Mouse (Mus musculus) MEL (cell line): ENCODE results near the gene Trpm3. TPM values are rescaled to one million over a fixed set of nuclear protein-coding genes. Genes with fewer than 3 reads are reported as not detected.

Source experiments
- DNase-seq: peaks from one replicate; pipeline ENCODE4 v3.0.0; 2011; ENCODE audit warnings: low read depth, low spot score
- H3K27ac ChIP-seq: 2 replicates; pipeline ENCODE4 v1.5.1; 2012; ENCODE audit warnings: low read depth, mild to moderate bottlenecking, control low read depth, low read length, moderate library complexity; ENCODE audit not compliant: control insufficient read depth
- H3K27me3 ChIP-seq, 2 experiments: fragments of 150-350 bp in 1 of 2; sonication (generic) in 1 of 2; 2 replicates each; pipeline ENCODE4 v1.6.1; 2012; ENCODE audit warnings: low read length in 2 of 2, mild to moderate bottlenecking in 2 of 2, improper control_type of control experiment in 1 of 2, moderate library complexity in 1 of 2; ENCODE audit not compliant: insufficient read depth in 2 of 2, control insufficient read depth in 1 of 2
- H3K36me3 ChIP-seq, 2 experiments: 2 replicates each; pipeline ENCODE4 v1.6.1; 2012 to 2014; ENCODE audit warnings: low read length in 2 of 2, improper control_type of control experiment in 1 of 2, inconsistent platforms in 1 of 2, mild to moderate bottlenecking in 1 of 2; ENCODE audit not compliant: insufficient read depth in 2 of 2, control insufficient read depth in 1 of 2
- H3K4me1 ChIP-seq, 2 experiments: fragments of 150-350 bp in 1 of 2; sonication (generic) in 1 of 2; 2 replicates each; pipeline ENCODE4 v1.6.1; 2012; ENCODE audit warnings: low read length in 2 of 2, improper control_type of control experiment in 1 of 2, mild to moderate bottlenecking in 1 of 2; ENCODE audit not compliant: insufficient read depth in 2 of 2, control insufficient read depth in 1 of 2
- H3K4me3 ChIP-seq, 2 experiments: fragments of 150-350 bp in 1 of 2; sonication (generic) in 1 of 2; 2 replicates each; pipeline ENCODE4 v1.5.1; 2012; ENCODE audit warnings: low read depth in 2 of 2, low read length in 2 of 2, mild to moderate bottlenecking in 2 of 2, moderate library complexity in 2 of 2, control low read depth in 1 of 2, improper control_type of control experiment in 1 of 2; ENCODE audit not compliant: control insufficient read depth in 1 of 2, insufficient read depth in 1 of 2
- H3K79me2 ChIP-seq: 2 replicates; pipeline ENCODE4 v1.6.1; 2012; ENCODE audit warnings: mild to moderate bottlenecking, low read length, moderate library complexity; ENCODE audit not compliant: control insufficient read depth, poor library complexity, insufficient read depth
- H3K9ac ChIP-seq: 2 replicates; pipeline ENCODE4 v1.6.1; 2012; ENCODE audit warnings: low read depth, mild to moderate bottlenecking, control low read depth, low read length, moderate library complexity; ENCODE audit not compliant: control insufficient read depth, poor library complexity, severe bottlenecking
- H3K9me3 ChIP-seq: fragments of 150-350 bp; sonication (generic); replicated peaks from 2 replicates; pipeline ENCODE4 v1.6.1; 2012; ENCODE audit warnings: mild to moderate bottlenecking, low read length, improper control_type of control experiment, moderate library complexity; ENCODE audit not compliant: insufficient read depth
- BHLHE40 ChIP-seq: IDR thresholded peaks from 2 replicates; pipeline ENCODE4 v1.6.1; 2012; ENCODE audit warnings: low read depth, mild to moderate bottlenecking, inconsistent platforms, low read length, improper control_type of control experiment, borderline replicate concordance
- CHD1 ChIP-seq: IDR thresholded peaks from 2 replicates; pipeline ENCODE4 v1.6.1; 2012; ENCODE audit warnings: low read depth, mild to moderate bottlenecking, inconsistent platforms, low read length, improper control_type of control experiment
- CTCF ChIP-seq, 3 experiments: IDR thresholded peaks in 2 of 3; conservative IDR thresholded peaks in 1 of 3; 2 replicates each; pipeline ENCODE4 v1.5.1; 2011 to 2012; ENCODE audit warnings: low read length in 3 of 3, low read depth in 2 of 3, mild to moderate bottlenecking in 2 of 3, improper control_type of control experiment in 1 of 3, inconsistent platforms in 1 of 3, mixed read lengths in 1 of 3, moderate library complexity in 1 of 3; ENCODE audit not compliant: control insufficient read depth in 1 of 3, insufficient read depth in 1 of 3, poor library complexity in 1 of 3, severe bottlenecking in 1 of 3
- ELF1 ChIP-seq: IDR thresholded peaks from 2 replicates; pipeline ENCODE4 v1.6.1; 2014; ENCODE audit warnings: low read depth, mild to moderate bottlenecking, inconsistent platforms, low read length, improper control_type of control experiment, moderate library complexity
- GABPA ChIP-seq: IDR thresholded peaks from 2 replicates; pipeline ENCODE4 v1.6.1; 2012; ENCODE audit warnings: low read depth, mild to moderate bottlenecking, inconsistent platforms, low read length, improper control_type of control experiment, moderate library complexity
- GATA1 ChIP-seq: IDR thresholded peaks from 2 replicates; pipeline ENCODE4 v1.6.1; 2011; ENCODE audit warnings: low read depth, low read length, improper control_type of control experiment
- HCFC1 ChIP-seq: IDR thresholded peaks from 2 replicates; pipeline ENCODE4 v1.6.1; 2012; ENCODE audit warnings: low read depth, mild to moderate bottlenecking, inconsistent platforms, low read length, improper control_type of control experiment, moderate library complexity
- KAT2A ChIP-seq: conservative IDR thresholded peaks from 2 replicates; pipeline ENCODE4 v1.6.1; 2012; ENCODE audit warnings: low read depth, low read length, improper control_type of control experiment, inconsistent platforms
- MAFK ChIP-seq: IDR thresholded peaks from 2 replicates; pipeline ENCODE4 v1.6.1; 2011; ENCODE audit warnings: low read depth, mild to moderate bottlenecking, low read length, improper control_type of control experiment, borderline replicate concordance
- MAZ ChIP-seq: IDR thresholded peaks from 2 replicates; pipeline ENCODE4 v1.6.1; 2012; ENCODE audit warnings: low read depth, mild to moderate bottlenecking, inconsistent platforms, low read length, improper control_type of control experiment
- MEF2A ChIP-seq: IDR thresholded peaks from 2 replicates; pipeline ENCODE4 v1.6.1; 2014; ENCODE audit warnings: low read depth, mild to moderate bottlenecking, inconsistent platforms, low read length, improper control_type of control experiment; ENCODE audit not compliant: poor library complexity, insufficient replicate concordance, severe bottlenecking; ENCODE audit errors: extremely low read depth
- MXI1 ChIP-seq: IDR thresholded peaks from 2 replicates; pipeline ENCODE4 v1.6.1; 2011; ENCODE audit warnings: mild to moderate bottlenecking, low read depth, low read length, improper control_type of control experiment
- MYB ChIP-seq: IDR thresholded peaks from 2 replicates; pipeline ENCODE4 v1.6.1; 2011; ENCODE audit warnings: mild to moderate bottlenecking, low read depth, low read length, improper control_type of control experiment
- MYC ChIP-seq: IDR thresholded peaks from 2 replicates; pipeline ENCODE4 v1.6.1; 2011; ENCODE audit warnings: low read depth, mild to moderate bottlenecking, low read length, improper control_type of control experiment, moderate library complexity
- POLR2AphosphoS2 ChIP-seq: IDR thresholded peaks from 2 replicates; pipeline ENCODE4 v1.6.1; 2011; ENCODE audit warnings: low read length, improper control_type of control experiment
- SIN3A ChIP-seq: IDR thresholded peaks from 2 replicates; pipeline ENCODE4 v1.6.1; 2012; ENCODE audit warnings: low read length, improper control_type of control experiment, inconsistent platforms
- SMC3 ChIP-seq: IDR thresholded peaks from 2 replicates; pipeline ENCODE4 v1.6.1; 2011; ENCODE audit warnings: low read depth, low read length, improper control_type of control experiment
- TAL1 ChIP-seq: IDR thresholded peaks from 2 replicates; pipeline ENCODE4 v1.6.1; 2012; ENCODE audit warnings: mild to moderate bottlenecking, inconsistent platforms, low read length, moderate library complexity, mixed read lengths
- TBP ChIP-seq: IDR thresholded peaks from 2 replicates; pipeline ENCODE4 v1.8.0; 2011; ENCODE audit warnings: low read depth, low read length, improper control_type of control experiment
- TCF12 ChIP-seq: IDR thresholded peaks from 2 replicates; pipeline ENCODE4 v1.6.1; 2014; ENCODE audit warnings: low read depth, mild to moderate bottlenecking, inconsistent platforms, low read length, improper control_type of control experiment, moderate library complexity
- USF1 ChIP-seq: IDR thresholded peaks from 2 replicates; pipeline ENCODE4 v1.6.1; 2014; ENCODE audit warnings: low read depth, mild to moderate bottlenecking, inconsistent platforms, low read length, improper control_type of control experiment, moderate library complexity
- USF2 ChIP-seq, 2 experiments: IDR thresholded peaks; 2 replicates each; pipeline ENCODE4 v1.6.1; 2011 to 2012; ENCODE audit warnings: improper control_type of control experiment in 2 of 2, low read length in 2 of 2, borderline replicate concordance in 1 of 2, inconsistent platforms in 1 of 2, low read depth in 1 of 2, mild to moderate bottlenecking in 1 of 2; ENCODE audit not compliant: insufficient read depth in 1 of 2
- ZC3H11A ChIP-seq: IDR thresholded peaks from 2 replicates; pipeline ENCODE4 v1.6.1; 2012; ENCODE audit warnings: low read depth, mild to moderate bottlenecking, inconsistent platforms, low read length, improper control_type of control experiment
- ZMIZ1 ChIP-seq: IDR thresholded peaks from 2 replicates; pipeline ENCODE4 v1.6.1; 2012; ENCODE audit warnings: low read depth, mild to moderate bottlenecking, inconsistent platforms, low read length, improper control_type of control experiment, moderate library complexity
- ZNF384 ChIP-seq: IDR thresholded peaks from 2 replicates; pipeline ENCODE4 v1.6.1; 2012; ENCODE audit warnings: low read depth, mild to moderate bottlenecking, inconsistent platforms, low read length, improper control_type of control experiment
- polyA plus RNA-seq, 2 experiments: library from polyadenylated mRNA; stranded (reverse) in 1 of 2; unstranded in 1 of 2; fragments of >175 nt in 1 of 2; fragments of >200 nt in 1 of 2; gene quantifications; 2 replicates each; pipeline versions ENCODE4 v1.2.1 to v1.2.4; 2012; ENCODE audit warnings: low replicate concordance in 2 of 2, low read depth in 1 of 2; ENCODE audit not compliant: insufficient read length in 2 of 2, insufficient read depth in 1 of 2, missing spikeins in 1 of 2
- total RNA-seq: library from RNA; depleted of rRNA; stranded (reverse); fragments of 300-350 nt; gene quantifications from 2 replicates; pipeline ENCODE4 v1.2.3, GENCODE M21; 2012

Trpm3 gene
- total and polyA plus RNA-seq, 3 experiments: not detected

GRCm38 (mm10) chr19:22975801-22976200 is 837.0 kb downstream of the Trpm3 start:
- H3K4me3 ChIP-seq: no peak overlapping the region
- H3K27ac ChIP-seq: no peak overlapping the region
- H3K9ac ChIP-seq: no peak overlapping the region
- no peak for DNase-seq
- H3K4me1 ChIP-seq: no peaks in the 10 kb centered on the region
- H3K27me3 ChIP-seq: no peaks in the 10 kb centered on the region
- H3K9me3 ChIP-seq: no peaks in the 10 kb centered on the region
- TF ChIP-seq HCFC1 (no peak), MXI1 (no peak), POLR2AphosphoS2 (no peak), MAFK (no peak), TAL1 (no peak), GABPA (no peak), ELF1 (no peak), CHD1 (no peak), MYB (no peak), CTCF (IDR thresholded peaks at IDR 0.05 in 2 of 3, conservative IDR thresholded peaks at IDR 0.05 in 1 of 3; ENCODE audit: control insufficient read depth in 1 of 3, insufficient read depth in 1 of 3, low read depth in 2 of 3, low read length in 3 of 3, poor library complexity in 1 of 3, severe bottlenecking in 1 of 3) (no peak), ZC3H11A (no peak), MEF2A (no peak), GATA1 (no peak), SMC3 (no peak), SIN3A (no peak)
- H3K79me2 ChIP-seq: no peaks in the 10 kb centered on the region
- H3K36me3 ChIP-seq: no peaks in the 10 kb centered on the region

DNA sequence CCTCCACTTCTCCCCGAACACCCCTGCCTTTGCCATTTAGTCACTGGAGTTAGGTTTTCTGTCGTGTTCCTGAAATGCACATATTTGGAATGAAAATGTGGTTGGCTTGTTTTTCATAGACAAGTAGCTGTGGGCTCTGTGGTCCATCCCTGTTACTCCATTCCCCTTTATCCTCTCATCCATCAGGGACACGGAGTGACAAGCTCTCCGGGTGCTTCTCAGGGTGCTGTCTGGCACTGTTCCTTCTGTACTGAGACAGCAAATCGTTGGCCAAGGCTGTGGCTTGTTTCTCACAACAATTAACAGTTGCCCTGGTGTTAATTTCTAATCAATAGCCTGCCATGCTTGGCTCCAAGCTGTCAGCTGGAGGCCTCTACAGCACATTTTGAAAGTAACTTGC is 838.7 kb downstream of the Trpm3 start:
- Histone ChIP-seq H3K36me3 (no peaks in the 10 kb centered on the region), H3K27ac (no peak overlapping the region), H3K4me1 (no peaks in the 10 kb centered on the region), H3K9me3 (no peaks in the 10 kb centered on the region), H3K4me3 (no peak overlapping the region), H3K79me2 (no peaks in the 10 kb centered on the region), H3K9ac (no peak overlapping the region), H3K27me3 (no peaks in the 10 kb centered on the region)
- no peak for DNase-seq
- TF ChIP-seq MAZ: no peak
- no peak for TF ChIP-seq BHLHE40
- no peak for TF ChIP-seq ZNF384
- TF ChIP-seq TBP: no peak
- no peak for TF ChIP-seq USF2 (IDR thresholded peaks at IDR 0.05; ENCODE audit: borderline replicate concordance in 1 of 2, insufficient read depth in 1 of 2, low read depth in 1 of 2, low read length in 2 of 2)
- no peak for TF ChIP-seq USF1
- no peak for TF ChIP-seq SIN3A
- no peak for TF ChIP-seq HCFC1
- TF ChIP-seq TCF12: no peak
- TF ChIP-seq MAFK: no peak
- TF ChIP-seq MYC: no peak
- TF ChIP-seq SMC3: no peak
- TF ChIP-seq ZMIZ1: no peak
- TF ChIP-seq MYB: no peak
- TF ChIP-seq KAT2A: no peak
- no peak for TF ChIP-seq POLR2AphosphoS2
- TF ChIP-seq TAL1: no peak
